Mouse (Mus musculus): ENCODE measurements around the gene Slc4a2.

DNA sequence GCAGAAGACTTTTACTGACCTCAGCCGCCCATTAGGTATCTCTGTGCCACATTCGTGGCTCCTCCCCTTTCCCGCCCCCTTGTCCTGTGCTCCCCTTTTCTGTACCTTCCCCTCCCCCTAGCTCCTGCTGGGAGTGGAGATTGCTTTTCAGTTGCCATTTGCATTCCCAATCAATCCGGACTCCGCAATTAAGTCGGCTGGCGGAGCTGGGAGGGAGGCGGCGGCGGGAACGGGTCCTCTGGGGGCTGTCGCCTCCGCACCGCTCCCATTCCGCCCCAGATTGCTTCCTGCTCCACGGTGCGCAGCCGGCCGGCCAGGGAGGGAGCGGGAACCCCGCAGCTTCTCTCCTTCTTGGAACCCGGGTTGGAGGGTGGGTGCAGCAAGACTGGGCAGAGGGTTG is 61.3 kb downstream of the Slc4a2 start:
- TF ChIP-seq CTCF (IDR thresholded peaks at IDR 0.05; ENCODE audit: low read depth, low read length): no peak
- TF ChIP-seq POLR2A (IDR thresholded peaks at IDR 0.05; ENCODE audit: extremely low read depth, insufficient read depth, low read length): no peak

Data from liver, adult 2 months (tissue).